Mouse (Mus musculus) midbrain, embryonic 14.5 days (tissue): ENCODE data around the gene Prn. TPM values are rescaled to one million over a fixed set of nuclear protein-coding genes. Genes with fewer than 3 reads are reported as not detected.

Experiments
- ATAC-seq: fragments of 200-750 bp; cut with Nextera tagmentation; 2 replicates; pipeline ENCODE4 v1.8.0; 2017; ENCODE audit warnings: moderate number of reproducible peaks, moderate library complexity; ENCODE audit not compliant: low FRiP score, low TSS enrichment
- DNase-seq: peaks from one replicate; pipeline ENCODE4 v3.0.0-alpha.2; 2015
- H3K27ac ChIP-seq: fragments of 300-500 bp; sonication (generic); replicated peaks from 2 replicates; pipeline ENCODE4 v1.5.1; 2014; ENCODE audit warnings: mild to moderate bottlenecking, low read depth, low read length, moderate library complexity
- H3K27me3 ChIP-seq: fragments of 300-500 bp; sonication (generic); 2 replicates; pipeline ENCODE4 v1.6.1; 2014; ENCODE audit warnings: low read length, control low read depth, mixed read lengths; ENCODE audit not compliant: control insufficient read depth, insufficient read depth
- H3K36me3 ChIP-seq: fragments of 300-500 bp; sonication (generic); 2 replicates; pipeline ENCODE4 v1.6.1; 2014; ENCODE audit warnings: low read length, control low read depth; ENCODE audit not compliant: control insufficient read depth, insufficient read depth
- H3K4me1 ChIP-seq: fragments of 300-500 bp; sonication (generic); 2 replicates; pipeline ENCODE4 v1.6.1; 2014; ENCODE audit warnings: mild to moderate bottlenecking, antibody characterized with exemption, low read length, control low read depth; ENCODE audit not compliant: control insufficient read depth, insufficient read depth
- H3K4me2 ChIP-seq: fragments of 300-500 bp; sonication (generic); 2 replicates; pipeline ENCODE4 v1.6.1; 2014; ENCODE audit warnings: mild to moderate bottlenecking, low read length, moderate library complexity
- H3K4me3 ChIP-seq: fragments of 300-500 bp; sonication (generic); replicated peaks from 2 replicates; pipeline ENCODE4 v1.5.1; 2014; ENCODE audit warnings: low read depth, low read length
- H3K9ac ChIP-seq: fragments of 300-500 bp; sonication (generic); replicated peaks from 2 replicates; pipeline ENCODE4 v1.6.1; 2014; ENCODE audit warnings: mild to moderate bottlenecking, low read length, moderate library complexity
- H3K9me3 ChIP-seq: fragments of 300-500 bp; sonication (generic); 2 replicates; pipeline ENCODE4 v1.6.1; 2016; ENCODE audit warnings: low read length, control low read depth, mixed read lengths; ENCODE audit not compliant: control insufficient read depth
- WGBS: fragments of 180-500 bp; shearing (Covaris S2); extraction: QIAGEN DNeasy Blood & Tissue Kit; methylation state at CpG from one replicate; pipeline ENCODE4 v1.1.7; 2014; 5-methylcytosine and 5-hydroxymethylcytosine counted together
- polyA plus RNA-seq: library from polyadenylated mRNA; unstranded; fragments of >200 nt; fragmentation: Nextera tagmentation; extraction: Ambion mirVana; gene quantifications from 2 replicates; pipeline ENCODE4 v1.2.1, GENCODE M21; 2014

The Prn gene
- polyA plus RNA-seq, 1 experiment from 2014 or later, result not detected

DNA sequence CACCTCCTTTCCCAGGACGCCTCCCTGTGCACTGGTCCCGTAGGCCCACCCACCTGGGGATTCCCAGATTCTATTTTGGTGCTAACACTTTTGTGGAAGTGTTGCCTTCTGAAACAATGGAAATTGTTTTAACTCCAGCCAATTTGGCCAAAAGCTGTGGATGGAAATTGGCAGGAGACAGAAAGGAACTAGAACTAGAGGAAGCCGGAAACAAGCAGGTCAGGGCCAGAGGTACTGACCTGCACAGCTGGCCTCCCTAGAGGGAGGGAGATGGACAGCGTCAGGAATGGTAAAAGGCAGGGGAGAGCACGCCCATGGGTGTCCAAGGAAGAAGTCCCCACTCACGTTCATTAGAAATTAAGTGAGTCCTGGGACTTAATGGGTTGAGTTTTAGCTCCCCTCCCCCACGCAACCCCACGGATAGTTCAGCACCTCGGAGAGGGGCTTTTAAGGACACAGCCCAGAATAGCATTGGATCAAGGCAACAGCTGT, 48.0 kb downstream of the Prn start:
- Histone ChIP-seq H3K27ac (no peak overlapping the region), H3K4me1 (peaks cover 5% of the 10 kb centered on the region; the same call in 1 of the 2 replicates), H3K4me3 (no peak overlapping the region), H3K9ac (no peak overlapping the region), H3K4me2 (no peak overlapping the region), H3K9me3 (no peaks in the 10 kb centered on the region), H3K36me3 (no peaks in the 10 kb centered on the region), H3K27me3 (peaks cover 12% of the 10 kb centered on the region)
- WGBS, result 56% methylated on average over 9 of the region's 9 CpGs
- DNase-seq, result no peak
- no peak for ATAC-seq

DNA sequence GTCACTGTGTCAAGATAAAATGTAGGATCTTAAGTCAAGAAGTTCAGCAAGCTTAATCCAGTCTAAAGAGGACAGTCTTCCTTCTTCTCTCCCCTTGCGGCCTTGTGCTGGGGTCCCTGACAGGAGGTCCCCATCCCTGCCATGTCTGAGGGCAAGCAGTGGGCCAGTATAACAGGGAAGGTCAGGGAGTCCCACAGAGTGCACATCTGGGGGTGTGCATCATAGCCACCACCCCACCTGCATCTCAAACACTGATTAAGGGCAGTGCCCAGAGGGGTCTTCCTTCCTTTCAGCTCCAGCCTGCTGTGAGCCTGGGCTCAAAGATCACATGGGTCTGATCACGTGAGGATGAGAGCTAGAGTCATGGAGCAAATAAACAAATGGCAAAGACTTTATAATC, 51.9 kb downstream of the Prn start:
- Histone ChIP-seq H3K9ac (no peak overlapping the region), H3K4me3 (no peak overlapping the region), H3K27me3 (no peaks in the 10 kb centered on the region), H3K27ac (no peak overlapping the region), H3K36me3 (no peaks in the 10 kb centered on the region), H3K4me1 (no peaks in the 10 kb centered on the region), H3K4me2 (no peak overlapping the region), H3K9me3 (no peaks in the 10 kb centered on the region)
- 77% methylated on average over 2 of the region's 2 CpGs for WGBS
- DNase-seq, result no peak
- no peak for ATAC-seq

DNA sequence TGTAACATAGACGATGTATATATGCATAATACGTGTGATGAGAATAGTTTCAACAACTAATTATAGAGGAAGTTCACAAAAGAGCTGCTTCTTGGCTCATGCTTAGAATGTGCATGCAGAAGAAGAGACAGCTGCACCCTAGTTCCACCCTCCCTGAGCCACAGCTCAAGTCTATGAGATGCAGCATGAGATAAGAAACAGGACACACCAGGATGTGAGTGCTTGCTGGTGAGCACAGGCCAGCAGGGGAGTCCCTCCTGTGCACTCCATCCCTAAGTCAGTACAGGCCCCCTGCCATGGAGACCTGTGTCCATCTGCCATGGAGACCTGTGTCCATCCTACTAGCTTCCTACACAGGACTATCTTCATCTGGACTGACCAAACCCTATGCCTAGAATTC, 60.8 kb downstream of the Prn start:
- H3K9ac ChIP-seq, result no peak overlapping the region
- no peaks in the 10 kb centered on the region for H3K36me3 ChIP-seq
- DNase-seq (no peak), ATAC-seq (no peak)
- WGBS, result 92% methylated on average over 2 of the region's 2 CpGs
- H3K4me3 ChIP-seq, result no peak overlapping the region
- H3K27ac ChIP-seq, result no peak overlapping the region
- no peaks in the 10 kb centered on the region for H3K4me1 ChIP-seq
- H3K27me3 ChIP-seq, result no peaks in the 10 kb centered on the region
- H3K4me2 ChIP-seq, result no peak overlapping the region
- no peaks in the 10 kb centered on the region for H3K9me3 ChIP-seq

DNA sequence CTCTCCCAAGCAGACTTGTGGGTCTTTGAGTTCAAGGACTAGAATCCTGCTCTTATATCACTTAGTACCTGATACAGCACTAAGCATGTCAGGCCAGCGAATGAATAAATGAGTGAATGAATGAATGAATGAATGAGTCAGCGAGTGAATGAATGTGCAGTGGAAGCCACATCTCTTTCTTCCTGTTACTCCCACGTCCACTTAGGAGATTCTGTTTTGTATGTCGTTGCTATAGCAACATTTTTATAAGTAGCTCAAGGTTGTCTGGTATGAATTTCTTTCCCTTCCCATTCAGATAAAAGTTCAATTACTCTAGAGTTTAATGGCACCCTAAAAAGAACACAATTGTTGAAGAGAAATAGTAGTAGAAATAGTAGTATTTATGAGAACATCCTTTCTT, 61.3 kb downstream of the Prn start:
- Histone ChIP-seq H3K4me1 (no peaks in the 10 kb centered on the region), H3K27ac (no peak overlapping the region), H3K4me2 (no peak overlapping the region), H3K4me3 (no peak overlapping the region), H3K36me3 (no peaks in the 10 kb centered on the region), H3K27me3 (no peaks in the 10 kb centered on the region), H3K9ac (no peak overlapping the region), H3K9me3 (no peaks in the 10 kb centered on the region)
- ATAC-seq (no peak), DNase-seq (no peak)
- 77% methylated on average over 4 of the region's 4 CpGs for WGBS

DNA sequence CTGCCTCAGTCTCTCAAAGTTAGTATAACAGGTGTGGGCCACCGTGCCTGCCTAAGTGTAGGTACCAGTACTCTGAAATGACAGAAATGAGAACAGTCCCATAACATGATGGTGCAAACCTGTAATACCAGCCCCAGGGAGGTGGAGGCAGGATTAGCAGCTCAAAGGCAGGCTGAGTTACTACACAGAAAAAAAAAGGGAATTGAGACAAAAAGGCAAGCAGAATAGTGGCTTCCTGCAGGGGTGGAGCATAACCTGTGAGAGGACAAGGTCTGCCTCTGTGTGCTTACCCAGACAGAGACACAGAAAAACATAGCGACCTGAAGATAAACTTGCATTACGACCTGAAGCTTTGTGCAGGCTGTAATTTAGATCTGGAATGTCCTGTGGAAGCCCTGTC, 66.9 kb downstream of the Prn start:
- WGBS, result 74% methylated on average over 3 of the region's 3 CpGs
- Histone ChIP-seq H3K9ac (no peak overlapping the region), H3K27ac (no peak overlapping the region)

DNA sequence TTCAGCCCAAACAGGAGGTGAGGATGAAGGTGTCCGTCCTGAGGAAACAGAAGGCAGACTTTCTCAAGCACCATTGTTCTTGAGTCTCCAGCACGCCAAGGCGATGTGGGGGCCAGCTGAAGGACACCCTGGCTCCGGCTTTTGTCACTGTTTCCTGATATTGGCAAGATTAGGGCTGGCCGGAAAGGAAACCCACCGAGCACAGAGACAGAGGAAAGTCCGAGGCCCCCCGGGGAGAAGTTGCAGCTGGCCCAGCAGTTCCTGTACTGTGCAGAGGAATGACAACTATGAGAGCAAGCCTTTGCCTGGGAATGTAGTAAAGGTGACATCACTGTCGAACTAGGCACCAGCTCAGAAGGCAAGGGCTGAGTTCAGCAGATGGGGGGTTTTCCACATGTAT, 71.1 kb downstream of the Prn start:
- ATAC-seq (no peak), DNase-seq (no peak)
- WGBS, result 46% methylated on average over 9 of the region's 9 CpGs
- Histone ChIP-seq H3K36me3 (no peaks in the 10 kb centered on the region), H3K4me1 (no peaks in the 10 kb centered on the region), H3K27ac (no peak overlapping the region), H3K9me3 (no peaks in the 10 kb centered on the region), H3K9ac (no peak overlapping the region), H3K27me3 (no peaks in the 10 kb centered on the region), H3K4me3 (no peak overlapping the region), H3K4me2 (no peak overlapping the region)

More for the DNA sequence above, 66.9 kb downstream of the Prn start:
- no peaks in the 10 kb centered on the region for H3K36me3 ChIP-seq
- no peaks in the 10 kb centered on the region for H3K9me3 ChIP-seq
- no peaks in the 10 kb centered on the region for H3K4me1 ChIP-seq
- no peaks in the 10 kb centered on the region for H3K27me3 ChIP-seq
- DNase-seq (no peak), ATAC-seq (no peak)
- no peak overlapping the region for H3K4me3 ChIP-seq
- no peak overlapping the region for H3K4me2 ChIP-seq

DNA sequence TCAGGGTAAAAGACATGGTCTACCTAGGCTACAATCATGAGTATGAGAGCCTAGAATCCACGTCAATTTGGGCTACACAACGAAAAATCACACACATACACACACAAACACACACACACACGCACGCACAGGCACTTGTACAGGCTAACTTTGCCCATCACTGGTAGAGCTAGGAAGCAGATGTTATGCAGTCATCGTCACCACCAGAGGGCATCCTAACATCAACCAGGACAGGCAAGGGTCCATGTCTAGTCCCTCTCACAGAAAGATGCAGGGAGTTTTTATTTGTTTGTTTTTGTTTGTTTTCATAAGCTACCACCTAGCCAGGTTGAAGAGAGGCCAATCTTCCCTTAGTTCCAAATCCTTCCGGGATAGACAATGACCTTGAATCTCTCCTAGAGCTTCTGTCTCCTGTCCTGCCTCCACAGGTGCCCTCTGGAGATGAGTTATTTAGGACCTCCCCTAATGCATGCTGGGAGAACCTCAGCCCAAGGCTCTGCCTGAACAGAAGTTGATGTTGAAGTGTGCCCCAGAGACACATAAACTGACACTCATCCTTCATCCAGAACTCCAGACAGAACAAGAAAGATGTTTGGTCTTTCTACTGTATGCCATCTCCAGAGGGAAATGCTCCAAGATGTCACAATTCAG, 72.9 kb downstream of the Prn start:
- Histone ChIP-seq H3K4me1 (no peaks in the 10 kb centered on the region), H3K9ac (no peak overlapping the region), H3K27ac (no peak overlapping the region), H3K4me2 (no peak overlapping the region), H3K4me3 (no peak overlapping the region), H3K36me3 (no peaks in the 10 kb centered on the region), H3K27me3 (no peaks in the 10 kb centered on the region), H3K9me3 (no peaks in the 10 kb centered on the region)
- DNase-seq, result peak; percentile 89
- ATAC-seq, result peak; percentile 70; the same call in 1 of the 2 replicates
- 16% methylated on average over 6 of the region's 6 CpGs for WGBS

DNA sequence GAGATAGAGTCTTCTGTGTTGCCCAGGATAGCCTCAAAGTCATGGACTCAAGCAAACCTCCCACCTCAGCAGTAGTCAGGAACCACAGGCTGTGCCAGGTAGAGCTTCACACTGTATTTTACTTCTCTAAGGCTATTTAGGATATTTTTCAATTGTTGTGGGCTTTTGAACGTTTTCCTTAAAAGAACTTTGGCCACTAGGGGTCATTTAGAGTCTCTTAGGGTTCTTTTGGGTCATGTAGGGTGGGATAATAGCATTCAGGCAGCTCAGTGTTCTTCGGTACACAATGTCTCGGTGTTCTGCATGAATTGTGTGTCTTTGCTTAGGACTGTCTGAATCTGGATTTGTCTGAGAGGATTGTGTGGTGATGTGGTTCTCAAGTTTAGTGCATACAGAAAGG, 78.2 kb downstream of the Prn start:
- 46% methylated on average over 3 of the region's 3 CpGs for WGBS
- Histone ChIP-seq H3K4me1 (no peaks in the 10 kb centered on the region), H3K36me3 (0 out of 2 replicates have a peak, but pooled peaks cover 4% of the 10 kb centered on the region), H3K4me2 (no peak overlapping the region), H3K27ac (no peak overlapping the region), H3K27me3 (no peaks in the 10 kb centered on the region), H3K9me3 (no peaks in the 10 kb centered on the region), H3K4me3 (no peak overlapping the region), H3K9ac (no peak overlapping the region)
- DNase-seq (no peak), ATAC-seq (no peak)

DNA sequence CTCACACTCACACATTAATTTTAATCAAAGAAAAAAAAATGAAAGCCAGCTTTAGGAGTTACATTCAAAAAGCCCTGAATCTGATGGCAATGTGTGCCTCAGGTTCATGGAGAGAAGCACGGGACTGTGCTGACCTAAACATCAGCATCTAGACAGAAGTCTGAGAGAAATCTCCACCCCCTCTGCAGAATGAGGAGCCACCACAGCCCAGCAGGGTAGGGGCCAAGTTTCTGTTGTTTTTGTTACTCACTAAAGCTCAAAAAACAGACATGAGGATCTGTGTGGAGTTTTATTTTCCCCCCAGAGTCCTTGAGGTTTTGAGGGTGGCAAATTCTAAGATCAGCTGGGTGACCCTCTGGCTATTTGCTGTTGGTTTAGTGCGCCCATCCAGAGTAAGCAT, 78.8 kb downstream of the Prn start:
- no peak overlapping the region for H3K27ac ChIP-seq
- no peak for ATAC-seq
- DNase-seq, result no peak
- 83% methylated on average over 2 of the region's 2 CpGs for WGBS
- no peaks in the 10 kb centered on the region for H3K27me3 ChIP-seq
- no peaks in the 10 kb centered on the region for H3K4me1 ChIP-seq
- no peak overlapping the region for H3K4me3 ChIP-seq
- H3K36me3 ChIP-seq, result 0 out of 2 replicates have a peak, but pooled peaks cover 4% of the 10 kb centered on the region
- H3K4me2 ChIP-seq, result no peak overlapping the region
- H3K9me3 ChIP-seq, result no peaks in the 10 kb centered on the region
- H3K9ac ChIP-seq, result no peak overlapping the region
